Mouse (Mus musculus) urinary bladder, postnatal 0 days (tissue): ENCODE data around the gene Tent5a. TPM values are rescaled to one million over a fixed set of nuclear protein-coding genes. Genes with fewer than 3 reads are reported as not detected.

ENCODE experiments used
- polyA plus RNA-seq: library from polyadenylated mRNA; unstranded; fragments of >200 nt; fragmentation: Nextera tagmentation; extraction: Ambion mirVana; gene quantifications from 2 replicates; pipeline ENCODE4 v1.2.1, GENCODE M21; 2015

Gene Tent5a
- polyA plus RNA-seq: 4.3 and 5.3 TPM in 2 replicates

DNA sequence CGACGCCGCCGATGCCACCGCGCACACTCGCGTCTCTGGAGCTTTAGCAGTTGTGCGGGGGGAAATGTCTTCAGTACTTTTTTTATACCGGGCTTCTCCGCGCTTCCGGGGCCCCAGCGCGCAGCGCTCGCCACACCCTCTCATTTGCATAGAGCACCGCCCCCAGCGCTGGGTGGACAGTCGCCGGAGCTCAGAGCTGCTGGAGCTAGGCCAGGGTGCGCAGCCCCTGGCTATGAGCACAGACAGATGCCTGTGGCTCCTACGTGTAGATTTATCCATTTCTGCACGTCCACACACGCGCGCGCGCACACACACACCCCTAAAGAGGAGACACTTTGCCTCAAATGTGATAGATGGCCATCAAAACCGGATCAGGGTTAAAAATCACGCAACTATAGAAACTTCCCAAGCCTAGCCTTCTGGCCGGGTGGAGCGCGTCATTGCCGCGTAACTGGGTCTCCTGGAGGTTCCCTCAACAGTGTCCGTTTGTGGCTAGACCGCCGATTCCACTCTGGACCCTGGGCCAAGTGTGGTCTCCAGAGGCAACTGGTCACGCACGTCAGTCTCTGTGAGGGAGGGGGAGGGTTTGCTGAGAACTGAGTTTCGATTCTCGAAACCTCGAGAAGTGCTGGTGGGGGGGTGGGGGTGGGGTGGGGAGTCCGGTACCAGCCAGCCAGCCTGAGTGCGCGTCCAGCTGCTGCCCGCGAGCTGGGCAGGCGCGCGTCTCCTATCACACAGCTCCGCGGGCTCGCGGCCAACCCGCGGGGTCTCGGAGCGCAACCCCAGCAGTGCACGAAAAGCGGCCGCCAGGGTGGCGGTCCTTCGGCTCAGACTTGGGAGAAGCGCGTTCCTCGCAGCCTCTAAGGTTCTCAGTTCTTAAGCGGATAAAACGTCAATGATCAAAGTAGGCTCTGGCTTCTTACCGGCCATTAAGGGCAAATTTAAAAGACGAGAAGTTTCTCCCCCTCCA, at the start of gene Tent5a:
Gene Tent5a (minus strand): TSS at position 107 of the 970 bp plus-strand sequence.

DNA sequence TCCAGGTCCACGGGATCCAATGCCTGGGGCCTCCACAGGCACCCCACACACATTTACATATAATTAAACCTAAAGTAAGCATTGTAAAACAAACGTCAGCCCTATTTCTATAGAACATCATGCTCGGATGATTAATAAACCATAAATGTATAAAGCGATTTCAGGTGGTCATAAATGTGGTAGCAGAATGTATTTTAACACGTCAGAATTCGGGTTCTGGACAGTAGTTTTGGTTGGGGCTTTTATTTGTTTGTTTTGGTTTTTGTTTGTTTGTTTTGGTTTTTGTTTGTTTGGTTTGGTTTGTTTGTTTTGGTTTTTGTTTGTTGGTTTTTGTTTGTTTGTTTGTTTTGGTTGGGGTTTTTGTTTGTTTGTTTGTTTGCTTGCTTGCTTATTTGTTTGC, 14.7 kb downstream of the Tent5a start, which contains the start of gene Gm11114:
Gene Gm11114 (plus strand): TSS at position 301 of the 400 bp plus-strand sequence.

Other genes with a start within 250 kb of the Tent5a start
- not detected in 2 replicates for gene Gm11114, start 14.6 kb downstream of the Tent5a start, polyA plus RNA-seq